Mouse (Mus musculus) intestine, postnatal 0 days (tissue): Measurements from ENCODE around the gene Farp1. TPM values are rescaled to one million over a fixed set of nuclear protein-coding genes. Genes with fewer than 3 reads are reported as not detected.
A peak's percentile ranks its signal among the peaks of the same experiment; 100 is the strongest.

ENCODE experiments used
- ATAC-seq: fragments of 200-750 bp; cut with Nextera tagmentation; 2 replicates; pipeline ENCODE4 v1.8.0; 2017; ENCODE audit warnings: mild to moderate bottlenecking, moderate TSS enrichment, moderate library complexity
- H3K27ac ChIP-seq: fragments of 300-500 bp; sonication (generic); 2 replicates; pipeline ENCODE4 v1.5.1; 2014; ENCODE audit warnings: mild to moderate bottlenecking, low read depth, low read length, moderate library complexity
- H3K27me3 ChIP-seq: fragments of 300-500 bp; sonication (generic); replicated peaks from 2 replicates; pipeline ENCODE4 v1.6.1; 2014; ENCODE audit warnings: low read length, mixed read lengths; ENCODE audit not compliant: control insufficient read depth, insufficient read depth
- H3K36me3 ChIP-seq: fragments of 300-500 bp; sonication (generic); 2 replicates; pipeline ENCODE4 v1.6.1; 2014; ENCODE audit warnings: mild to moderate bottlenecking, moderate library complexity; ENCODE audit not compliant: control insufficient read depth, insufficient read depth
- H3K4me1 ChIP-seq: fragments of 300-500 bp; sonication (generic); replicated peaks from 2 replicates; pipeline ENCODE4 v1.6.1; 2014; ENCODE audit warnings: antibody characterized with exemption, low read length, mixed read lengths; ENCODE audit not compliant: control insufficient read depth, insufficient read depth
- H3K4me2 ChIP-seq: fragments of 300-500 bp; sonication (generic); replicated peaks from 2 replicates; pipeline ENCODE4 v1.6.1; 2014; ENCODE audit warnings: low read depth, mild to moderate bottlenecking, moderate library complexity
- H3K4me3 ChIP-seq: fragments of 300-500 bp; sonication (generic); 2 replicates; pipeline ENCODE4 v1.5.1; 2014; ENCODE audit warnings: low read depth, low read length
- H3K9ac ChIP-seq: fragments of 300-500 bp; sonication (generic); 2 replicates; pipeline ENCODE4 v1.6.1; 2014; ENCODE audit warnings: mild to moderate bottlenecking, low read depth, low read length
- H3K9me3 ChIP-seq: fragments of 300-500 bp; sonication (generic); 2 replicates; pipeline ENCODE4 v1.6.1; 2016; ENCODE audit warnings: mixed run types; ENCODE audit not compliant: control insufficient read depth
- CTCF ChIP-seq: sonication (generic); IDR thresholded peaks from 2 replicates; pipeline ENCODE4 v1.5.1; 2016; ENCODE audit warnings: low read depth, mild to moderate bottlenecking, control low read depth, antibody characterized with exemption, moderate library complexity
- WGBS: fragments of 180-500 bp; shearing (Covaris S2); extraction: QIAGEN DNeasy Blood & Tissue Kit; methylation state at CpG from one replicate; pipeline ENCODE4 v1.1.7; 2014; 5-methylcytosine and 5-hydroxymethylcytosine counted together
- polyA plus RNA-seq: library from polyadenylated mRNA; unstranded; fragments of >200 nt; fragmentation: Nextera tagmentation; extraction: Ambion mirVana; gene quantifications from 2 replicates; pipeline ENCODE4 v1.2.1, GENCODE M21; 2015

Gene Farp1
- polyA plus RNA-seq, 1 experiment from 2014 or later, result 4.9 TPM

DNA sequence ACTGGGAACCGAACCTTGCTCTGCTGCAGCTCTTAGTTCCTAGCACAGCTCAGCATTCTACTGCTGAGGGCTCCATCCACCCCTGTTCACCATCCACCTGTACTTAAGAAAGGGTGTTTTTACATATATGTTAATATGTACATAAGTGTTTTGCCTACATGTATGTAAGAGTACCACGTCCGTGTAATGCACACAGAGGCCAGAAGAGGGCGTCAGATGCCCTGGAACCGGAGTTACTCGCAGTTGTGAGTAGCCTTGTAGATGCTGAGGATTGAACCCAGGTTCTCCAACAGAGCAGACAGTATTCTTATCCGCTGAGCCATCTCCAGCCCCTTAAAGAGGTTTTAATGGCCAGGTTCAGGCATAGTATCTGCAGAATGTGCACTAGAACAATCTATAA, 183.6 kb downstream of the Farp1 start:
- Histone ChIP-seq H3K4me1 (no peaks in the 10 kb centered on the region), H3K27ac (no peak overlapping the region), H3K9ac (no peak overlapping the region), H3K27me3 (no peaks in the 10 kb centered on the region), H3K9me3 (no peaks in the 10 kb centered on the region), H3K4me2 (no peak overlapping the region), H3K36me3 (peaks cover 15% of the 10 kb centered on the region), H3K4me3 (no peak overlapping the region)
- peak; percentile 49; the same call in 1 of the 2 replicates for TF ChIP-seq CTCF
- ATAC-seq, result no peak
- 80% methylated on average over 7 of the region's 7 CpGs for WGBS

DNA sequence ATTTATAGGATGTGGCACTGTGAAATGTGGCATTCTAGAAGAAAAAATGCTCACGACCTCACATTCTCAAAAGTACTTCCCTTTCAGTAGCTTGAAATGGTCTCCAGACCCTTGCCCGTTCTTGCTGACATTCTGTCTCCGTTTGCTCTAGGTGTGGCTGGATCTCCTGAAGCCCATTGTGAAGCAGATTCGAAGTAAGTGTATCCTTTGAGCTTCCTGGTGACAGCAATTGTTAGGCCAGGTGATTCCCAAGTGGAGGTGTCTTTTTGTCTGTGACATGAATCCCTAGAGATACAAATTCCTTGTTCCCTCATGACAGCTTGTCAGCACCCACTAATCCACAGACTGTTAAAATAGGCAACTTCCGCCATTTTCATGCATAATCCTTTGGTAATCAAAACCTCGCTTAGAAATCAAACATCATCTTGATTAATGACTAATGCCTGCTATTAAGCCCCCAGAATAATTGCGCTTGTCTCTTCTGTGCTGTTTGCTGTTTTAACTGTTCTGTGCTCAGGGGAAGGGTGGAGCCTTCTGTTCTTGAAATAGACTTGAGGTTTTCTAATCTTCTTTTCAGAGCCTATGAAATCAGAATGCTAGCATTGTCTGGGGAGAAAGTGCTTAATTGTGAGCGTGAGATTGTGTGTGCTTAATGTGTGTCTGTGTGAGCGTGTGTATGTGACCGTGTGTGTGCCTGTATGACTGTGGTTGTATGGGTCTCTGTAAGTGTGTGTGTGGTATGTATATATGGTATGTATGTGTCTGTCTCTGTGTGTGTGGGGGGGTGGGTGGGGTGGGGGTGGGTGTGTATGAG, 184.4 kb downstream of the Farp1 start:
- Histone ChIP-seq H3K4me1 (no peaks in the 10 kb centered on the region), H3K9me3 (no peaks in the 10 kb centered on the region), H3K4me2 (no peak overlapping the region), H3K4me3 (no peak overlapping the region), H3K36me3 (peaks cover 18% of the 10 kb centered on the region), H3K9ac (no peak overlapping the region), H3K27ac (no peak overlapping the region), H3K27me3 (no peaks in the 10 kb centered on the region)
- 75% methylated on average over 10 of the region's 10 CpGs for WGBS
- ATAC-seq, result no peak
- no peak for TF ChIP-seq CTCF

DNA sequence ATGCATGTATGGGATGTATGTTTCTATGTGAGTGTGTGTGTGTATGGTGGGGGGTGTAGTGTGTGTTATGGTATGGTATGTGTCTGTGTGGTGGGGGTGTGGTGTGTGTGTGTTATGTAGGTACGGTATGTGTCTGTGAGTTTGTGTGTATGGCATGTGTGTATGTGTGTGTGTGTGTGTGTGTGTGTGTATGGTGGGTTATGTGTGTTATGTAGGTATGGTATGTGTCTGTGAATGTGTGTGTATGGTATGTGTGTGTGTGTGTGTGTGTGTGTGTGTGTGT, 185.0 kb downstream of the Farp1 start:
- Histone ChIP-seq H3K4me3 (no peak overlapping the region), H3K4me1 (no peaks in the 10 kb centered on the region), H3K9ac (no peak overlapping the region), H3K27me3 (no peaks in the 10 kb centered on the region), H3K9me3 (no peaks in the 10 kb centered on the region), H3K36me3 (peaks cover 22% of the 10 kb centered on the region), H3K4me2 (no peak overlapping the region), H3K27ac (no peak overlapping the region)
- no peak for ATAC-seq
- TF ChIP-seq CTCF, result no peak
- WGBS, result 100% methylated on average over 1 of the region's 1 CpGs

DNA sequence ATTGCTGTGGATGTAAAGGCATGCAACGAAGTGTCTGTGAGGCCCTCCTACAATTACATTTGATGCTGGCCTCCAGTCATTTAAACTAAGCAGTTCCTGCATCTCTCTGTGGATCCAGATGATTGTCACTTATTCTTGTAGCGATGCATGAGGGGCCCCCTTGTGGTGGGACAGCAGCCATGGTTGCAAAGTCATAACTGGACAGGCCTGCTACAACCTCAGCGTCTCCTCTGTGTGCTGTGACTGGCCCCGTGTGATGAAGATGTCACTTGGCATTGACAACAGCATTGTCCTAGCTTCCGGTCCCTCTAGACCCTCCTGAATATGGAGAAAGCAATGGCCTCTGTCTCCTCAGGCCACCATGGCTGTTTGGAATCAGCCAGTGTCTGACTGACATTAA, 185.7 kb downstream of the Farp1 start:
- WGBS, result 81% methylated on average over 5 of the region's 5 CpGs
- TF ChIP-seq CTCF, result peak; percentile 83
- Histone ChIP-seq H3K9ac (no peak overlapping the region), H3K4me3 (no peak overlapping the region), H3K27ac (no peak overlapping the region), H3K4me1 (no peaks in the 10 kb centered on the region), H3K27me3 (no peaks in the 10 kb centered on the region), H3K9me3 (no peaks in the 10 kb centered on the region), H3K36me3 (peaks cover 22% of the 10 kb centered on the region), H3K4me2 (no peak overlapping the region)
- no peak for ATAC-seq

DNA sequence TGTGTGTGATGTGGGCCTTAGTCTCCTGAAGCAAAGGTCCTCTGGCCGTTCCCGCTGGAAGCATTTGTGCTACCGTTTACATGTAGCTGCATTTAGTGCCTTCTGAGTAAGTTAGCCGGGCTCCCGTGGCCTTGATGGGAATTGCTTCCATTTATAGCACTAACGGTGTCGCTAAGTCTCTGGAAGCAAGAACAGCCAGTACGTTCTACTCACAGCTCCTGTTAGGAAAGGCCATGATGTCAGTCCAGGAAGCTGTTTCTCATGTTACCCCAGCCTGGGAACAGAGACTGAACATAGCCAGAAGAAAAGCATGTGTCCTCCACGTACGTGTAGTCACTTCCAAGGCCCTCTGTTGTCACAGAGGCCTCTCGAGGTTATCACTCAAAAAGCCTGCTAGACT, 190.8 kb downstream of the Farp1 start:
- no peak for ATAC-seq
- no peak overlapping the region for H3K9ac ChIP-seq
- no peak overlapping the region for H3K27ac ChIP-seq
- no peaks in the 10 kb centered on the region for H3K27me3 ChIP-seq
- no peaks in the 10 kb centered on the region for H3K9me3 ChIP-seq
- H3K4me1 ChIP-seq, result no peaks in the 10 kb centered on the region
- no peak overlapping the region for H3K4me3 ChIP-seq
- 38% methylated on average over 11 of the region's 11 CpGs for WGBS
- peaks cover 25% of the 10 kb centered on the region for H3K36me3 ChIP-seq
- TF ChIP-seq CTCF, result no peak
- H3K4me2 ChIP-seq, result no peak overlapping the region

DNA sequence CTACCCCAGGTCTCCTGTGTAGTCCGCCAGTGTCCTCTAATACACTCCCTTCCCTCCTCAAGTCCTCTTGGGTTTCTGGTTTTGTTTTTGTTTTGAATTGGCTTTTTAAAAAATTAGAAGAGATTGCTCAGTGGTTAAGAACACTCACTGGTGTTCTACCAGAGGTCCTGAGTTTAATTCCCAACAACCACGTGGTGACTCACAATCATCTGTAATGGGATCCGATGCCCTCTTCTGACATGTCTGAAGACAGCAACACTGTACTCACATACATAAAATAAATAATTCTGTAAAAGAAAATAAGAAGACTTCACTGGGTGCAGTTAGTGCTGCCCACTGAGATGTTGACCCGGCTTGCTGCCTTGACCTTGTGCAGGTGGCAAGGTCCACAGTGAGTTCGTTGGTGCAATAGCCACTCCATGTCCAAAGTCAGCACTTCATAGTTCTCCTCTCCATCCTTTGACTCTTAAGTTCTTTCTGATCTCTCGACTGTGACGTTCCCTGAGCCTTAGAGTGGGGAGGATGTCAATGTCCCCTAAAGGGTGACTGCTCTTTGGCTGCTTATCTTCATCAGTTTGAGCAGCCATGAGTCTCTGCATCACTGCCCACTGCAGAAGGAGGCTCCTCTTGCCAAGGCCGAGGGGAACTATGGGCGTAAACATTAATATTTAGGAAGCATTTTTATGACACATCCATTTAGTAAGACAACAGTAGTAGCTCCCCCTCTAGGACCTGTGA, 194.2 kb downstream of the Farp1 start:
- no peaks in the 10 kb centered on the region for H3K9me3 ChIP-seq
- H3K9ac ChIP-seq, result no peak overlapping the region
- H3K4me2 ChIP-seq, result no peak overlapping the region
- WGBS, result 88% methylated on average over 9 of the region's 9 CpGs
- no peak for TF ChIP-seq CTCF
- H3K4me3 ChIP-seq, result no peak overlapping the region
- H3K4me1 ChIP-seq, result no peaks in the 10 kb centered on the region
- ATAC-seq, result no peak
- H3K36me3 ChIP-seq, result peaks cover 38% of the 10 kb centered on the region
- H3K27me3 ChIP-seq, result no peaks in the 10 kb centered on the region
- H3K27ac ChIP-seq, result no peak overlapping the region
